Mouse (Mus musculus) heart, postnatal 0 days (tissue): ENCODE measurements around the gene Alox5ap. TPM values are rescaled to one million over a fixed set of nuclear protein-coding genes. Genes with fewer than 3 reads are reported as not detected.
A peak's percentile ranks its signal among the peaks of the same experiment; 100 is the strongest.

ENCODE experiments used
- ATAC-seq: fragments of 200-750 bp; cut with Nextera tagmentation; 2 replicates; pipeline ENCODE4 v1.8.0; 2017; ENCODE audit warnings: low read depth, moderate number of reproducible peaks, moderate library complexity; ENCODE audit not compliant: insufficient read depth
- DNase-seq: peaks from one replicate; pipeline ENCODE4 v3.0.0-alpha.2; 2016; ENCODE audit warnings: low spot score
- H3K27ac ChIP-seq: fragments of 300-500 bp; sonication (generic); 2 replicates; pipeline ENCODE4 v1.5.1; 2014; ENCODE audit warnings: low read depth, mild to moderate bottlenecking
- H3K27me3 ChIP-seq: fragments of 300-500 bp; sonication (generic); 2 replicates; pipeline ENCODE4 v1.6.1; 2014; ENCODE audit warnings: low read length, mixed read lengths; ENCODE audit not compliant: control insufficient read depth, insufficient read depth
- H3K36me3 ChIP-seq: fragments of 300-500 bp; sonication (generic); replicated peaks from 2 replicates; pipeline ENCODE4 v1.6.1; 2014; ENCODE audit warnings: low read length, mixed read lengths; ENCODE audit not compliant: control insufficient read depth, insufficient read depth
- H3K4me1 ChIP-seq: fragments of 300-500 bp; sonication (generic); 2 replicates; pipeline ENCODE4 v1.6.1; 2014; ENCODE audit warnings: antibody characterized with exemption; ENCODE audit not compliant: control insufficient read depth, insufficient read depth
- H3K4me2 ChIP-seq: fragments of 300-500 bp; sonication (generic); 2 replicates; pipeline ENCODE4 v1.6.1; 2014; ENCODE audit warnings: low read depth, mild to moderate bottlenecking, low read length, moderate library complexity
- H3K4me3 ChIP-seq: fragments of 300-500 bp; sonication (generic); 2 replicates; pipeline ENCODE4 v1.5.1; 2014; ENCODE audit warnings: low read depth, low read length
- H3K9ac ChIP-seq: fragments of 300-500 bp; sonication (generic); replicated peaks from 2 replicates; pipeline ENCODE4 v1.6.1; 2014; ENCODE audit warnings: low read depth, low read length, mixed read lengths
- H3K9me3 ChIP-seq: fragments of 300-500 bp; sonication (generic); replicated peaks from 2 replicates; pipeline ENCODE4 v1.6.1; 2016; ENCODE audit warnings: low read length; ENCODE audit not compliant: control insufficient read depth
- CTCF ChIP-seq: IDR thresholded peaks from 2 replicates; pipeline ENCODE4 v1.5.1; 2016; ENCODE audit warnings: antibody characterized with exemption, control low read depth, low read depth
- EP300 ChIP-seq: IDR thresholded peaks from 2 replicates; pipeline ENCODE4 v1.6.1; 2016; ENCODE audit warnings: antibody characterized with exemption, low read depth
- WGBS: fragments of 180-500 bp; shearing (Covaris S2); extraction: QIAGEN DNeasy Blood & Tissue Kit; methylation state at CpG from one replicate; pipeline ENCODE4 v1.1.7; 2014; 5-methylcytosine and 5-hydroxymethylcytosine counted together
- polyA plus RNA-seq: library from polyadenylated mRNA; unstranded; fragments of >200 nt; fragmentation: Nextera tagmentation; extraction: Ambion mirVana; gene quantifications from 2 replicates; pipeline ENCODE4 v1.2.1, GENCODE M21; 2015
- total RNA-seq: library from RNA; depleted of rRNA; stranded (reverse); fragments of >200 nt; gene quantifications from 2 replicates; pipeline ENCODE4 v1.2.3, GENCODE M21; 2014; ENCODE audit warnings: low replicate concordance

The Alox5ap gene
- total and polyA plus RNA-seq, 2 experiments from 2014 or later = 5.2 to 9.2 TPM

DNA sequence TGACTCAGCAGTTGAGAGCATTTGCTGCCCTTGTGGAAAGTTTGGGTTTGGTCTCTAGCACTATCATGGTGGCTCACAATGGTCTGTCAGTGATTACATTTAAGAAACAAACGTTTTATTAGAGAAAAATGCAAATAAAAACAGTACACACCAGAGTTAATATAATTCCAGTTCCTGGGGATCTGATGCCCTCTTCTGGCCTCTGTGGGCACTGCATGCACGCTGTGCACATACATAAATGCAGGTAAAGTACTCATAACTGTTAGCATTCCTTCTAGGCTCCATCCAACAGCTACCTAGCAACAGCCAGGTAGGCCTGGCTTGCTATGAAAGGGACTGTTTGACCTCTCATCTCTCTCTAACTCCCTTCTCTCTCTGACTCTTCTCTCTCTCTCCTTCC lies 32.9 kb downstream of the Alox5ap start:
- DNase-seq (no peak), ATAC-seq (no peak)
- Histone ChIP-seq H3K27me3 (no peaks in the 10 kb centered on the region), H3K27ac (no peak overlapping the region), H3K36me3 (no peaks in the 10 kb centered on the region), H3K4me1 (no peaks in the 10 kb centered on the region), H3K9me3 (0 out of 2 replicates have a peak, but pooled peaks cover 10% of the 10 kb centered on the region), H3K9ac (no peak overlapping the region), H3K4me3 (no peak overlapping the region), H3K4me2 (no peak overlapping the region)
- WGBS = 67% methylated on average over 2 of the region's 2 CpGs
- TF ChIP-seq EP300 (no peak), CTCF (no peak; the same call in 1 of the 2 replicates)

GRCm38 (mm10) chr5:149298234-149298633 lies 33.7 kb downstream of the Alox5ap start:
- H3K27ac ChIP-seq = no peak overlapping the region
- H3K27me3 ChIP-seq = no peaks in the 10 kb centered on the region
- H3K9me3 ChIP-seq = 0 out of 2 replicates have a peak, but pooled peaks cover 10% of the 10 kb centered on the region
- H3K4me2 ChIP-seq = no peak overlapping the region
- H3K4me1 ChIP-seq = no peaks in the 10 kb centered on the region
- H3K36me3 ChIP-seq = no peaks in the 10 kb centered on the region
- H3K4me3 ChIP-seq = no peak overlapping the region
- DNase-seq (no peak), ATAC-seq (no peak)
- H3K9ac ChIP-seq = no peak overlapping the region
- TF ChIP-seq EP300 = no peak
- WGBS = 55% methylated on average over 4 of the region's 4 CpGs

GRCm38 (mm10) chr5:149312884-149313652 lies 48.5 kb downstream of the Alox5ap start:
- H3K4me1 ChIP-seq = no peaks in the 10 kb centered on the region
- peak overlapping the region; percentile 27 for H3K4me3 ChIP-seq
- H3K9me3 ChIP-seq = no peaks in the 10 kb centered on the region
- H3K4me2 ChIP-seq = peak overlapping the region; percentile 49
- H3K9ac ChIP-seq = 0 out of 2 replicates have a peak overlapping the region, but pooled peaks have one; percentile 12
- TF ChIP-seq CTCF (no peak), EP300 (no peak)
- peak; percentile 33; the same call in 1 of the 2 replicates for ATAC-seq
- H3K27ac ChIP-seq = peak overlapping the region; percentile 32
- H3K27me3 ChIP-seq = no peaks in the 10 kb centered on the region
- DNase-seq = peak; percentile 23
- 23% methylated on average over 23 of the region's 23 CpGs for WGBS
- no peaks in the 10 kb centered on the region for H3K36me3 ChIP-seq

GRCm38 (mm10) chr5:149314514-149315081 lies 50.0 kb downstream of the Alox5ap start:
- no peak overlapping the region for H3K9ac ChIP-seq
- DNase-seq (no peak), ATAC-seq (no peak)
- H3K9me3 ChIP-seq = no peaks in the 10 kb centered on the region
- no peaks in the 10 kb centered on the region for H3K36me3 ChIP-seq
- no peaks in the 10 kb centered on the region for H3K27me3 ChIP-seq
- H3K4me2 ChIP-seq = no peak overlapping the region
- peaks cover under 1% of the 10 kb centered on the region; the same call in 1 of the 2 replicates for H3K4me1 ChIP-seq
- no peak overlapping the region for H3K27ac ChIP-seq
- no peak overlapping the region for H3K4me3 ChIP-seq
- 77% methylated on average over 12 of the region's 12 CpGs for WGBS
- TF ChIP-seq CTCF = no peak
- TF ChIP-seq EP300 = no peak

DNA sequence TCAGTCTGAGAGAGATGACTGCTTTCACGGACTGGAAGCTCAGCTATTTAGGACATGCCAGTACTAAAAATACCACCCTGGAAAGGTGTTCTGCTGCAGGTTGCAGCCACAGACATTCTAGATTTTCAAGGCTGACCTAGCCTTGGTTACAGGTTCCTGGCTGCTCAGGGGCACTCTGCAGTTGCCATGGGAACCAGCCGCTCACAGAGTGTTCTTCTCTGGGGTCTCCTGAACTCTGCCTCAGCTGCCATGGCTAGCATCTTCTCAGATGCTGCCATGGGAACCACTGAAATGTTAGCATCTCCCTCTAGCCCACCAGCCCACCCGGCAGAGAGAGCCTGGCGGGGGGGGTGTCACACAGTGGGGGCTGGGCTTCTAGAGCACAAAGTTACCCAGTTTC lies 52.4 kb downstream of the Alox5ap start:
- TF ChIP-seq CTCF = no peak
- TF ChIP-seq EP300 = no peak
- Histone ChIP-seq H3K9me3 (no peaks in the 10 kb centered on the region), H3K27me3 (no peaks in the 10 kb centered on the region), H3K4me3 (no peak overlapping the region), H3K4me2 (no peak overlapping the region), H3K9ac (no peak overlapping the region), H3K27ac (no peak overlapping the region), H3K36me3 (no peaks in the 10 kb centered on the region), H3K4me1 (peaks cover 20% of the 10 kb centered on the region)
- no peak for DNase-seq
- ATAC-seq = no peak
- WGBS = 21% methylated on average over 4 of the region's 4 CpGs
